ENCODE assay signal across 11 mouse cellular contexts in genomic region chr13:8888603-8889002, GRCm38 (mm10). TPM values are rescaled to one million over a fixed set of nuclear protein-coding genes. Genes with fewer than 3 reads are reported as not detected.
DNase-seq lines count a peak whose midpoint lies in the region; ATAC-seq and TF ChIP-seq lines count a peak whose summit lies in the region.
"Had no signal": no experiment of that assay in that cellular context is flagged by ENCODE, and none has a peak within 500 bp of the region (broad histone marks: within the 10 kb centered on the region; RNA-seq: fewer than 3 reads in every experiment).

No protein-coding gene starts in this region.

- no peak for TF ChIP-seq EP300 in heart, adult 2 months (IDR thresholded peaks at IDR 0.05; ENCODE audit: insufficient read depth, low read depth, low read length)

- no peaks in the 10 kb centered on the region for H3K4me1 ChIP-seq in heart, adult 2 months (ENCODE audit: control insufficient read depth, insufficient read depth, low read length)
- H3K4me1 ChIP-seq in midbrain, postnatal 0 days (ENCODE audit: insufficient read depth, low read length) = no peaks in the 10 kb centered on the region
- H3K4me1 ChIP-seq in midbrain, embryonic 10.5 days = peaks cover 20% of the 10 kb centered on the region

- H3K79me2 ChIP-seq in heart, adult 2 months (replicated peaks; ENCODE audit: control insufficient read depth, insufficient read depth, low read length) = no peaks in the 10 kb centered on the region

- no peak overlapping the region for H3K4me3 ChIP-seq in heart, adult 2 months
- no peak overlapping the region for H3K4me3 ChIP-seq in midbrain, postnatal 0 days (ENCODE audit: low read depth, low read length)
- no peak overlapping the region for H3K4me3 ChIP-seq in midbrain, embryonic 10.5 days

- no peak for DNase-seq in heart, adult 2 months
- DNase-seq in heart, postnatal 36 days = no peak
- DNase-seq in midbrain, postnatal 0 days (ENCODE audit: low spot score) = no peak
- no peak for DNase-seq in midbrain, embryonic 10.5 days (ENCODE audit: low spot score)
- DNase-seq in c-Kit-positive CD71-positive TER-119-positive erythroid progenitor cells, embryonic 14.5 days (ENCODE audit: low spot score) = peak; percentile 69
- peak; percentile 12 to 54 for DNase-seq in thymus, postnatal 10 days (ENCODE audit: low spot score in 2 of 2)
- DNase-seq in layer of hippocampus, adult 11-12 months (ENCODE audit: low spot score) = no peak
- no peak for DNase-seq in gastrocnemius, adult 8-10 months (ENCODE audit: low spot score in 2 of 2)

- WGBS in heart, adult 2 months = 98% methylated on average over 1 of the region's 1 CpGs
- WGBS in midbrain, postnatal 0 days = 97% methylated on average over 1 of the region's 1 CpGs
- 95% methylated on average over 1 of the region's 1 CpGs for WGBS in midbrain, embryonic 10.5 days

- intact Hi-C loops in heart, adult 2 months (cut with DNase I) = loop anchor here (5.0 kb wide), 1 partner anchor 204 kb away; the partner anchor contains the start of gene Larp4b
- intact Hi-C loops in heart, postnatal 36 days (cut with DNase I) = loop anchor here (5.0 kb wide), 1 partner anchor 204 kb away; the partner anchor contains the start of gene Larp4b

- H3K36me3 ChIP-seq in heart, adult 2 months (ENCODE audit: control insufficient read depth, insufficient read depth, low read length) = no peaks in the 10 kb centered on the region
- peaks cover 6% of the 10 kb centered on the region for H3K36me3 ChIP-seq in midbrain, postnatal 0 days (ENCODE audit: insufficient read depth, low read length)
- H3K36me3 ChIP-seq in midbrain, embryonic 10.5 days = peaks cover 42% of the 10 kb centered on the region

- H3K27ac ChIP-seq in heart, adult 2 months = no peak overlapping the region
- no peak overlapping the region for H3K27ac ChIP-seq in midbrain, postnatal 0 days (ENCODE audit: low read depth, low read length)
- H3K27ac ChIP-seq in midbrain, embryonic 10.5 days (replicated peaks) = no peak overlapping the region

- no peak overlapping the region for H3K4me2 ChIP-seq in midbrain, postnatal 0 days (ENCODE audit: low read depth, low read length, poor library complexity, severe bottlenecking)

- H3K9me3 ChIP-seq in midbrain, postnatal 0 days (ENCODE audit: low read length) = no peaks in the 10 kb centered on the region
- H3K9me3 ChIP-seq in midbrain, embryonic 10.5 days (replicated peaks) = no peaks in the 10 kb centered on the region

- no peak for ATAC-seq in midbrain, postnatal 0 days (ENCODE audit: low FRiP score)

- peak; percentile 61 for TF ChIP-seq CTCF in heart, adult 2 months (IDR thresholded peaks at IDR 0.05)
- TF ChIP-seq CTCF in midbrain, postnatal 0 days (IDR thresholded peaks at IDR 0.05) = peak; percentile 48

- H3K27me3 ChIP-seq in heart, adult 2 months (ENCODE audit: control insufficient read depth, insufficient read depth, low read length) = no peaks in the 10 kb centered on the region
- no peaks in the 10 kb centered on the region for H3K27me3 ChIP-seq in midbrain, postnatal 0 days (ENCODE audit: insufficient read depth, low read length)
- no peaks in the 10 kb centered on the region for H3K27me3 ChIP-seq in midbrain, embryonic 10.5 days (ENCODE audit: low read depth, poor library complexity, severe bottlenecking)

- no peak overlapping the region for H3K9ac ChIP-seq in heart, adult 2 months (ENCODE audit: low read depth, low read length)
- no peak overlapping the region for H3K9ac ChIP-seq in midbrain, postnatal 0 days (replicated peaks; ENCODE audit: low read length, poor library complexity, severe bottlenecking)

- no peak for TF ChIP-seq POLR2A in heart, adult 2 months (IDR thresholded peaks at IDR 0.05; ENCODE audit: insufficient read depth, low read depth, low read length)

RNA-seq across cellular contexts. Expression of gene Idi1, which starts 3.3 kb away (rescaled TPM):
- 1 to 10 TPM; 4.5 to 4.9 TPM for total RNA-seq in heart, adult 2 months (2021)
- 3.0 and 6.9 TPM in 2 replicates for polyA plus RNA-seq in heart, adult 2 months (2012; rRNA removed)
- total RNA-seq in heart, postnatal 36 days (2021) = 1 to 10 TPM; 4.9 to 5.1 TPM
- total RNA-seq in midbrain, postnatal 0 days (2014; rRNA removed) = 39.2 and 42.6 TPM in 2 replicates
- 60.4 and 65.2 TPM in 2 replicates for polyA plus RNA-seq in midbrain, postnatal 0 days (2015; fragmentation: Nextera tagmentation; extraction: Ambion mirVana)
- 173 and 176 TPM in 2 replicates for polyA plus RNA-seq in midbrain, embryonic 10.5 days (2016; fragmentation: Nextera tagmentation; extraction: Ambion mirVana)
- 1 to 10 TPM; 5.3 to 6.8 (median 5.6) TPM for total RNA-seq in gastrocnemius, adult 8-10 months (2022)

RNA-seq across cellular contexts. Expression of gene Wdr37, which starts 16.9 kb away (rescaled TPM):
- total RNA-seq in heart, adult 2 months (2021) = 10 to 100 TPM; 33.3 to 38.7 TPM
- 12.6 and 24.4 TPM in 2 replicates for polyA plus RNA-seq in heart, adult 2 months (2012; rRNA removed)
- 10 to 100 TPM; 32.8 to 35.2 TPM for total RNA-seq in heart, postnatal 36 days (2021)
- total RNA-seq in midbrain, postnatal 0 days (2014; rRNA removed) = 60.1 and 79.5 TPM in 2 replicates
- 39.3 and 40.7 TPM in 2 replicates for polyA plus RNA-seq in midbrain, postnatal 0 days (2015; fragmentation: Nextera tagmentation; extraction: Ambion mirVana)
- 34.2 and 41.7 TPM in 2 replicates for polyA plus RNA-seq in midbrain, embryonic 10.5 days (2016; fragmentation: Nextera tagmentation; extraction: Ambion mirVana)
- 10 to 100 TPM; 27.4 to 33.8 (median 29.9) TPM for total RNA-seq in gastrocnemius, adult 8-10 months (2022)

RNA-seq across cellular contexts. Expression of gene Gm9745, which starts 59.4 kb away (rescaled TPM):
- total RNA-seq in heart, adult 2 months (2021) = not detected
- polyA plus RNA-seq in heart, adult 2 months (2012; rRNA removed) = not detected in 2 replicates
- total RNA-seq in heart, postnatal 36 days (2021) = not detected
- not detected in 2 replicates for total RNA-seq in midbrain, postnatal 0 days (2014; rRNA removed)
- polyA plus RNA-seq in midbrain, postnatal 0 days (2015; fragmentation: Nextera tagmentation; extraction: Ambion mirVana) = not detected in 2 replicates
- polyA plus RNA-seq in midbrain, embryonic 10.5 days (2016; fragmentation: Nextera tagmentation; extraction: Ambion mirVana) = not detected in 2 replicates
- total RNA-seq in gastrocnemius, adult 8-10 months (2022) = not detected
- total RNA-seq: adrenal gland, postnatal 36 days; layer of hippocampus, postnatal 10 days had no signal
- polyA plus RNA-seq: neural tube, embryonic 11.5 days had no signal

Comparison
In these comparisons a context has a peak if more than half of its experiments do, and no peak if none do; other contexts are left out.
1. DNase-seq: peak in c-Kit-positive CD71-positive TER-119-positive erythroid progenitor cells, embryonic 14.5 days (single experiment) and thymus, postnatal 10 days (2 of 2); none in heart, adult 2 months (0 of 2), heart, postnatal 36 days (0 of 2), midbrain, postnatal 0 days (single experiment), midbrain, embryonic 10.5 days (single experiment), layer of hippocampus, adult 11-12 months (single experiment) and gastrocnemius, adult 8-10 months (0 of 2).